Mouse (Mus musculus): ENCODE measurements around the gene Rap1b.

- TF ChIP-seq ZNF384 (IDR thresholded peaks at IDR 0.05; ENCODE audit: low read depth, low read length) (no peak), MAFK (IDR thresholded peaks at IDR 0.05; ENCODE audit: insufficient read depth, low read depth, low read length) (no peak), CHD2 (IDR thresholded peaks at IDR 0.05; ENCODE audit: low read depth, low read length) (no peak)
Observed at GRCm38 (mm10) chr10:117883438-117883837, 37.6 kb upstream of the Rap1b start.
